Mouse (Mus musculus) liver, embryonic 15.5 days (tissue): ENCODE measurements around the gene Tmem116. TPM values are rescaled to one million over a fixed set of nuclear protein-coding genes. Genes with fewer than 3 reads are reported as not detected.

Experiments used
- ATAC-seq: fragments of 200-750 bp; cut with Nextera tagmentation; 2 replicates; pipeline ENCODE4 v1.8.0; 2017; ENCODE audit warnings: moderate number of reproducible peaks, mild to moderate bottlenecking, moderate library complexity; ENCODE audit not compliant: insufficient read depth
- H3K27ac ChIP-seq: fragments of 300-500 bp; sonication (generic); replicated peaks from 2 replicates; pipeline ENCODE4 v1.5.1; 2015; ENCODE audit warnings: mild to moderate bottlenecking, inconsistent platforms
- H3K27me3 ChIP-seq: fragments of 300-500 bp; sonication (generic); 2 replicates; pipeline ENCODE4 v1.6.1; 2015; ENCODE audit warnings: mild to moderate bottlenecking, inconsistent platforms
- H3K36me3 ChIP-seq: fragments of 300-500 bp; sonication (generic); replicated peaks from 2 replicates; pipeline ENCODE4 v1.6.1; 2015; ENCODE audit warnings: moderate library complexity, mild to moderate bottlenecking, inconsistent platforms
- H3K4me1 ChIP-seq: fragments of 300-500 bp; sonication (generic); replicated peaks from 2 replicates; pipeline ENCODE4 v1.6.1; 2015; ENCODE audit warnings: inconsistent platforms
- H3K4me2 ChIP-seq: fragments of 300-500 bp; sonication (generic); 2 replicates; pipeline ENCODE4 v1.6.1; 2015; ENCODE audit warnings: moderate library complexity, mild to moderate bottlenecking, inconsistent platforms
- H3K4me3 ChIP-seq: fragments of 300-500 bp; sonication (generic); replicated peaks from 2 replicates; pipeline ENCODE4 v1.5.1; 2015; ENCODE audit warnings: mild to moderate bottlenecking, inconsistent platforms
- H3K9ac ChIP-seq: fragments of 300-500 bp; sonication (generic); 2 replicates; pipeline ENCODE4 v1.6.1; 2015; ENCODE audit warnings: moderate library complexity, mild to moderate bottlenecking, inconsistent platforms
- H3K9me3 ChIP-seq: fragments of 300-500 bp; sonication (generic); replicated peaks from 2 replicates; pipeline ENCODE4 v1.6.1; 2016; ENCODE audit warnings: inconsistent platforms
- WGBS: fragments of 180-500 bp; shearing (Covaris S2); methylation state at CpG from one replicate; pipeline ENCODE4 v1.1.7; 2015; ENCODE audit warnings: mixed read lengths; ENCODE audit not compliant: insufficient replicate concordance; 5-methylcytosine and 5-hydroxymethylcytosine counted together
- polyA plus RNA-seq: library from polyadenylated mRNA; unstranded; fragments of >200 nt; fragmentation: Nextera tagmentation; extraction: Ambion mirVana; gene quantifications from 2 replicates; pipeline ENCODE4 v1.2.1, GENCODE M21; 2015

Gene Tmem116
- polyA plus RNA-seq, 1 experiment from 2014 or later, result 0.81 TPM

DNA sequence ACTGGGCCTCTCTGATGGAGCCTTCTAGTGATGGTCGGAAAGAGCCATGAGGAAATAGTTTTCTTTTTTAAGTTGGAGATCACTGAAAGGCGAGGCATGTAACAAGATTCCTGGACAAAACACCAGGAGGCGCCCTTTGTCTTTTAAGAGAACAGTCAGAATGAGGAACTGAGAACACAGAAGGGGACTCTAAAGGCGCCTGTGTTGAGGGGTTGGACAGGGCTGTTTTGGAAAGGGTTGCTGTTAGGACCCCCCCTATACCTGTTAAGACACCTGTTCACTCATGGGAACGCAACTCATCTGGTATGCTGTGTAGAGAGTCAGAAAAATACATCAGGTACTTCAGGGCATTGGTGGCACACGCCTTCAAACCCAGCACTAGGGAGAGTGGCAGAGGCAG is 1.7 kb upstream of the Tmem116 start:
- no peak for ATAC-seq
- H3K27me3 ChIP-seq, result no peaks in the 10 kb centered on the region
- H3K4me1 ChIP-seq, result peaks cover 46% of the 10 kb centered on the region
- no peak overlapping the region; the same call in 1 of the 2 replicates for H3K4me3 ChIP-seq
- no peaks in the 10 kb centered on the region for H3K9me3 ChIP-seq
- H3K36me3 ChIP-seq, result peaks cover 49% of the 10 kb centered on the region
- WGBS, result 54% methylated on average over 6 of the region's 6 CpGs
- peak overlapping the region; percentile 96; the same call in 1 of the 2 replicates for H3K4me2 ChIP-seq
- no peak overlapping the region for H3K9ac ChIP-seq
- H3K27ac ChIP-seq, result peak overlapping the region; percentile 21

DNA sequence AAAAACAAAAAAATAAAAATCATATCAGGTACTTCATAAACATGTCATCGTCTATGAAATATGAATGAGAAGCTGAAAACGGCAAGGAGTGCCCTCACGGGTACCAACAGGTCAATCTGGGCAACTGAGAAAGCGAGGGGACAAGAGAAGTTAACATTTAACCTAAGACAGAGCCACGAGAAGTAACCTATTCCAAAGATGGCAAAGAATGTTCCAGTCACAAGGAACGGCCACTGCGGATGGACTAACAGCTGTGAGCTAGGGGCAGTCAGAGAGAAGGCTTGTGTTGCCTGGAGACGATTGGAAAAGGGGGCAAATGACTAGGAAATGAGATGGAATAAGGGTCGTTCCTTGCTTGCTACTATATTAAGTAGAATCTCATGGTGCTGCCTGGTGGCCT is 1.2 kb upstream of the Tmem116 start:
- H3K4me3 ChIP-seq, result peak overlapping the region; percentile 83
- peaks cover 48% of the 10 kb centered on the region for H3K4me1 ChIP-seq
- ATAC-seq, result no peak
- 65% methylated on average over 9 of the region's 9 CpGs for WGBS
- H3K4me2 ChIP-seq, result peak overlapping the region; percentile 96
- no peak overlapping the region for H3K9ac ChIP-seq
- H3K36me3 ChIP-seq, result peaks cover 44% of the 10 kb centered on the region
- no peaks in the 10 kb centered on the region for H3K27me3 ChIP-seq
- H3K9me3 ChIP-seq, result no peaks in the 10 kb centered on the region
- H3K27ac ChIP-seq, result peak overlapping the region; percentile 21

DNA sequence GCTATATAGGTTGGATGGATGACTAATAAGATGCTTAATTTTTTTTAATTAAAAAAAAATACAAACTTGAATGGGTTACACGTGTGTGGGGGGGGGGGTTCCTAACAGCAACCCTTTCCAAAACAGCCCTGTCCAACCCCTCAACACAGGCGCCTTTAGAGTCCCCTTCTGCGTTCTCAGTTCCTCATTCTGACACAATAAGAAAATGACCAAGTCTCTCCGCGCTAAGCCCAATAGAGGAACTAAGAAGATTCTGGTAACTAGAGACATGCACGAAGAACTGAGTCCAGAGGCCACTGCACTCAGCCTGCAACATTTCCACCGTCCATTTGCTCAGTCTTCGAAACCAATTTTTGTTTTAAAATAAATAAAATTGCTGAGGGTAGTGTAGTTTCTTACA is 490 bp upstream of the Tmem116 start:
- H3K4me1 ChIP-seq, result peaks cover 56% of the 10 kb centered on the region
- no peak for ATAC-seq
- WGBS, result 6% methylated on average over 8 of the region's 8 CpGs

GRCm38 (mm10) chr5:121452026-121452869 is 555 bp downstream of the Tmem116 start, which contains the start of gene Erp29:
Gene Erp29 (minus strand): TSS chr5:121452506.
- Histone ChIP-seq H3K27ac (peak within 1 kb of the TSS; percentile 94), H3K4me1 (peaks cover 58% of the 10 kb centered on the region), H3K9ac (peak within 1 kb of the TSS; percentile 98), H3K4me2 (peak within 1 kb of the TSS; percentile 96), H3K36me3 (peaks cover 26% of the 10 kb centered on the region), H3K27me3 (no peaks in the 10 kb centered on the region), H3K4me3 (peak within 1 kb of the TSS; percentile 83), H3K9me3 (no peaks in the 10 kb centered on the region)
- ATAC-seq, result peak; percentile 95
- under 1% methylated on average over 96 of the region's 97 CpGs for WGBS

More for the DNA sequence above, 490 bp upstream of the Tmem116 start:
- no peaks in the 10 kb centered on the region for H3K9me3 ChIP-seq
- H3K4me3 ChIP-seq, result peak overlapping the region; percentile 83
- peak overlapping the region; percentile 96 for H3K4me2 ChIP-seq
- peak overlapping the region; percentile 94 for H3K27ac ChIP-seq
- peaks cover 37% of the 10 kb centered on the region for H3K36me3 ChIP-seq
- no peaks in the 10 kb centered on the region for H3K27me3 ChIP-seq
- H3K9ac ChIP-seq, result peak overlapping the region; percentile 88

GRCm38 (mm10) chr5:121452906-121453305 is 1.2 kb downstream of the Tmem116 start:
- 6% methylated on average over 9 of the region's 9 CpGs for WGBS
- H3K4me3 ChIP-seq, result peak overlapping the region; percentile 83
- no peaks in the 10 kb centered on the region for H3K27me3 ChIP-seq
- peak overlapping the region; percentile 91 for H3K27ac ChIP-seq
- H3K9ac ChIP-seq, result peak overlapping the region; percentile 98
- peaks cover 20% of the 10 kb centered on the region for H3K36me3 ChIP-seq
- H3K9me3 ChIP-seq, result no peaks in the 10 kb centered on the region
- peaks cover 58% of the 10 kb centered on the region for H3K4me1 ChIP-seq
- ATAC-seq, result peak; percentile 1; the same call in 1 of the 2 replicates
- H3K4me2 ChIP-seq, result peak overlapping the region; percentile 96

DNA sequence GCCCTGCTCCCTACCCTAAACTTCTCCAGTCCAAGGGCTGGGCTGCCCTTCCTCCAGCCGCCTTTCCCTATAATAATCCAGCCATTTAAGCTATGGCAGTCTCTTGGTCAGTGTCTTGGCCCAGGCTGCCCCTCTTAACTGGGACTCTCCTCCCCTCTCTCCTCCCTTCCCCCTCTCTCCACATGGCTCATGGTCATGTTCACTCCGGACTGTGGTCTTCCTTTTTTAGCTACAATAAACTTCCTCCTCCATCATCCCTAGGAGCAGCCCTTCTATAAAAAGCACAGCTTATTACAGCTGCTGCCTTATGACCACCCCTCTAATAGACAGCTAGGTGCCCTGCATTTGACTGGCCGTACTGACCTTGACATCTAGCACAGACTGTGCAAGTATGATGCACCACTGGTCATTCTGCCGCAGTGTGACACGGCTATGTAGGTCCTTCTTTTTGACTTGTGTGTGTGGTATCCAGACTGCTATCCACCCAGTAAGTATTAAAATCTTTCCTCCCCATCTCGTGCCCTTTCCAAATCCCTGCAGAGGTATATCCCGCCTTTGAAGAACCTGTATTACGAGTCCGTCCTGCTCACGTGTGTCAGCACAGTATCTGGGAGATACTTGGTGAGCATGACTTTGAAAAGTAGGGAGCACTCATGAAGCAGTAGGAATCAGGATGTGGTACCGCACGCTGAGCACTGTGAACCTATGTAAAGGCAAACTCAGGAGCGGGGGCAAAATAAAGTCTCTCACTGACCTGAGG is 2.2 kb downstream of the Tmem116 start:
- H3K27ac ChIP-seq, result peak overlapping the region; percentile 91; the same call in 1 of the 2 replicates
- no peaks in the 10 kb centered on the region for H3K9me3 ChIP-seq
- no peak for ATAC-seq
- H3K27me3 ChIP-seq, result no peaks in the 10 kb centered on the region
- peaks cover 9% of the 10 kb centered on the region for H3K36me3 ChIP-seq
- no peak overlapping the region; the same call in 1 of the 2 replicates for H3K4me3 ChIP-seq
- 83% methylated on average over 13 of the region's 13 CpGs for WGBS
- peaks cover 58% of the 10 kb centered on the region for H3K4me1 ChIP-seq
- H3K4me2 ChIP-seq, result peak overlapping the region; percentile 96; the same call in 1 of the 2 replicates
- no peak overlapping the region; the same call in 1 of the 2 replicates for H3K9ac ChIP-seq

DNA sequence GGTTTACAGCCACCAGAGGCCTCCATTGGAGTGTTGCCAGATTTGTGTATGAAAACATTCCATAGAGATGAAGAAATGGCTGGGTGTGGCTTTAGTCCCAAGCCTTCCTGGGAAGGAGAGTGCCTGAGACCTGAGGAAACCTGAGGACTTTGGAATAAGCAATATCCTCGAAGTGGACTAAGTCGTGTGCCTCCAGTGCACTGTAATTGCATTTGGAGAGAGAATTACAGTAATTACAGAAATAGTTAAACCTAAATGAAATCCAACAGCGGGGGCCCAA is 2.8 kb downstream of the Tmem116 start:
- WGBS, result 84% methylated on average over 3 of the region's 3 CpGs
- H3K4me1 ChIP-seq, result peaks cover 53% of the 10 kb centered on the region
- no peak for ATAC-seq
- H3K27ac ChIP-seq, result no peak overlapping the region
- peaks cover 4% of the 10 kb centered on the region; the same call in 1 of the 2 replicates for H3K36me3 ChIP-seq
- H3K4me3 ChIP-seq, result no peak overlapping the region
- H3K27me3 ChIP-seq, result no peaks in the 10 kb centered on the region
- no peak overlapping the region for H3K4me2 ChIP-seq
- no peaks in the 10 kb centered on the region for H3K9me3 ChIP-seq
- H3K9ac ChIP-seq, result no peak overlapping the region

DNA sequence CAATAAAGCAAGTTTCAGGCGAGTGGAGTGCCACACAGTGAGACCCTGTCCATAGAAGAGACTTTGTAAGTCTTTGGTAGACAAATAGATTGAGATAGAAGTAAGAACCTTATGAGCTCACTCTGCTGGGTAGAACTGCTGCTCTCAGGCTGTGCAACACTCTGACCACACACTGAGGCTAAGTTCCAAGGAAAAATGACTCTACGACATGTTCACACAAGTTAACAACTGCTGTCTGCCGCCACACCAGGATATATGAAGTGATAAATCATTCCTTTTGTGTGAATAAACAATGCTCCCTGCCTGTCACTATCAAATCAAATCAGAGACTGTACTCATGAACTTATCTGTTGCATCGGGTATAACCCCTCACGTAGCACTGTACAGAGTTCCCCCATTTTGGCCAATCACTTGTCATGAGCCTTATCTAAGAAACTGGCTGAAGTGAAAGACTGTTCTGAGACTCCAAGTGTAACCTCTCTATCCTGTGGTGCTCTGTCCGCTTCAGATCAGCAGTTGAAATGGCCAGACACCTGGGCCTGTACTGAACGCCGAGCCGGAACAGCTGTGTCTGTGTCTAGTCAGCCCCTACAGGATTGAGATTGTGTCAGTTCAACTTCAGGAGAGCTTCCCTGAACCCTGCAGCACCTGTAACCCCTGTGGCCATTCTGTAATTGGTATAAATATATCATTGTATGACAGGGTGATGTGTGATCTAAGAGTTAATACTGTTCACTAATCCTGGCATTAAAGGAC is 4.0 kb downstream of the Tmem116 start:
- H3K36me3 ChIP-seq, result no peaks in the 10 kb centered on the region
- H3K4me3 ChIP-seq, result no peak overlapping the region
- H3K27me3 ChIP-seq, result no peaks in the 10 kb centered on the region
- H3K27ac ChIP-seq, result no peak overlapping the region
- H3K9me3 ChIP-seq, result no peaks in the 10 kb centered on the region
- no peak overlapping the region for H3K4me2 ChIP-seq
- ATAC-seq, result no peak
- no peak overlapping the region for H3K9ac ChIP-seq
- peaks cover 41% of the 10 kb centered on the region for H3K4me1 ChIP-seq
- 48% methylated on average over 9 of the region's 9 CpGs for WGBS

GRCm38 (mm10) chr5:121461339-121462170 is 9.9 kb downstream of the Tmem116 start:
- Histone ChIP-seq H3K9ac (no peak overlapping the region), H3K27me3 (no peaks in the 10 kb centered on the region), H3K27ac (peak overlapping the region; percentile 54; the same call in 1 of the 2 replicates), H3K36me3 (no peaks in the 10 kb centered on the region), H3K4me2 (no peak overlapping the region), H3K9me3 (no peaks in the 10 kb centered on the region), H3K4me1 (peaks cover 25% of the 10 kb centered on the region), H3K4me3 (no peak overlapping the region)
- WGBS, result 30% methylated on average over 4 of the region's 4 CpGs
- ATAC-seq, result peak; percentile 80

- 16% methylated on average over 1 of the region's 1 CpGs for WGBS
Observed at GRCm38 (mm10) chr5:121462171-121462502, 10.4 kb downstream of the Tmem116 start.

More at GRCm38 (mm10) chr5:121462171-121462502, 10.4 kb downstream of the Tmem116 start:
- Histone ChIP-seq H3K36me3 (no peaks in the 10 kb centered on the region), H3K4me2 (no peak overlapping the region), H3K9ac (no peak overlapping the region), H3K4me1 (peaks cover 25% of the 10 kb centered on the region), H3K4me3 (no peak overlapping the region), H3K27me3 (no peaks in the 10 kb centered on the region), H3K9me3 (no peaks in the 10 kb centered on the region), H3K27ac (peak overlapping the region; percentile 54; the same call in 1 of the 2 replicates)
- 0 out of 2 replicates have a peak, but pooled peaks have one; percentile 14 for ATAC-seq
